Mouse (Mus musculus): ENCODE results near the gene Slc16a6. TPM values are rescaled to one million over a fixed set of nuclear protein-coding genes. Genes with fewer than 3 reads are reported as not detected.

The Slc16a6 gene
- polyA plus RNA-seq, 1 experiment from 2014 or later, result 3.2 TPM

DNA sequence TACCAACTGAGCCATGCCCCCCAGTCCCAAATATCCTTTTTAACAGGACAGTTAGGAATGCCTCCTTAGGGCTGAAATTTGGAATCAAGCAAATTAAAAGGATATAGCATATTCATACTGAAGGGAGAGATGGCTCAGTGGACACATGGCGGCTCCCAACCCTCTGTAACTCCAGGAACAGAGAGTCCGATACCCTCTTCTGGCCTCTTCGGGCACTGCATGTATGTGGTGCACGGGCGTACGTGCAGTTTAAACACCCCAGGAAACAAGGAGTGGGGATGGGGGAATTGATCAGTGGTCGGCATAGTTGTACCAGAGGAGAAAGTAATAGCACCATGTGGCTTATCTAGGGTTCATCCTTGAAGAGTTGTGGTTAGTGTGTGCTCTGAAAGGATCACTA lies 28.8 kb downstream of the Slc16a6 start:
- Histone ChIP-seq H3K27me3 (ENCODE audit: control insufficient read depth, insufficient read depth, low read length) (peaks cover 6% of the 10 kb centered on the region; the same call in 1 of the 2 replicates), H3K9ac (ENCODE audit: low read length) (no peak overlapping the region), H3K4me1 (ENCODE audit: control insufficient read depth, insufficient read depth, low read length) (no peaks in the 10 kb centered on the region), H3K4me3 (ENCODE audit: low read depth, low read length) (no peak overlapping the region), H3K9me3 (ENCODE audit: control insufficient read depth, low read length) (no peaks in the 10 kb centered on the region), H3K27ac (ENCODE audit: low read depth, low read length) (no peak overlapping the region), H3K36me3 (ENCODE audit: control insufficient read depth, insufficient read depth, low read length) (no peaks in the 10 kb centered on the region), H3K4me2 (ENCODE audit: low read depth) (no peak overlapping the region)
- WGBS, result 52% methylated on average over 7 of the region's 7 CpGs
- DNase-seq (ENCODE audit: low spot score) (peak; percentile 60), ATAC-seq (ENCODE audit: insufficient read depth, low FRiP score, low TSS enrichment) (no peak)

DNA sequence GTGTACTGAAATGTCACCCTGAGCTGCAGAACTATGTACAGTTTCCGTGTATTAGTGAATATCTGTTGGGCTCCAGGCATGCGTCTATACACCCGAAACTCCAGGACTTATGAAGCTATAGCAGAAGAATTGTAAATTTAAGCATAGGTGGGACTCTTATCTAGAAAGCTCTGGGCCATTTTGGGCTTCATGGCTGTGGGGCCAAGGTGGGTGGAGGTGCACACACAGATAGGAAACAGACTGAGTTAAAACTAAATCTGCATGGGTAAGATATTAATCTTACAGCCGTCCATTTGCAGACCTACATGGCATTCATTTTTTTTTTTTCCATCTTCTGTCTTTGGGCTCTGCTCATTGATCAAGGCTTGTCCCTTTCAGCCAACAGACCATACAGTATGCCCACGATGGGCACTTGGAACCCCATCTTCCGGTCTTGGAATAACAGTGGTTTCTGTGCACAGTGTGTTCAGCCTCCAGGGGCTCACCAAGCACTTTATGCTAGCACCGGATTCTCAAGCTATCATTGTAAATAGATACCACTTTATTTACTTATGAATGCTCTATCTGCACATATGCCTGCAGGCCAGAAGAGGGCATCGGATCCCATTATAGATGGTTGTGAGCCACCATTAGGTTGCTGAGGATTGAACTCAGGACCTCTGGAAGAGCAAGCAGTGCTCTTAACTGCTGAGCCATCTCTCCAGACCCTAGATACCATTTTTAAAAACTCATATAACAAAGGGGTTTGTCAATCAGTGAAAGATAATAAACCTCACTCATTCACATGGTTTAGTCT lies 29.7 kb downstream of the Slc16a6 start:
- no peak for DNase-seq (ENCODE audit: low spot score)
- H3K4me3 ChIP-seq (ENCODE audit: low read depth, low read length), result no peak overlapping the region
- 93% methylated on average over 8 of the region's 8 CpGs for WGBS
- no peaks in the 10 kb centered on the region for H3K9me3 ChIP-seq (ENCODE audit: control insufficient read depth, low read length)
- peaks cover 6% of the 10 kb centered on the region; the same call in 1 of the 2 replicates for H3K27me3 ChIP-seq (ENCODE audit: control insufficient read depth, insufficient read depth, low read length)
- H3K9ac ChIP-seq (ENCODE audit: low read length), result no peak overlapping the region
- ATAC-seq (ENCODE audit: insufficient read depth, low FRiP score, low TSS enrichment), result no peak
- no peak overlapping the region for H3K27ac ChIP-seq (ENCODE audit: low read depth, low read length)
- H3K4me2 ChIP-seq (ENCODE audit: low read depth), result no peak overlapping the region
- no peaks in the 10 kb centered on the region for H3K36me3 ChIP-seq (ENCODE audit: control insufficient read depth, insufficient read depth, low read length)
- H3K4me1 ChIP-seq (ENCODE audit: control insufficient read depth, insufficient read depth, low read length), result no peaks in the 10 kb centered on the region

DNA sequence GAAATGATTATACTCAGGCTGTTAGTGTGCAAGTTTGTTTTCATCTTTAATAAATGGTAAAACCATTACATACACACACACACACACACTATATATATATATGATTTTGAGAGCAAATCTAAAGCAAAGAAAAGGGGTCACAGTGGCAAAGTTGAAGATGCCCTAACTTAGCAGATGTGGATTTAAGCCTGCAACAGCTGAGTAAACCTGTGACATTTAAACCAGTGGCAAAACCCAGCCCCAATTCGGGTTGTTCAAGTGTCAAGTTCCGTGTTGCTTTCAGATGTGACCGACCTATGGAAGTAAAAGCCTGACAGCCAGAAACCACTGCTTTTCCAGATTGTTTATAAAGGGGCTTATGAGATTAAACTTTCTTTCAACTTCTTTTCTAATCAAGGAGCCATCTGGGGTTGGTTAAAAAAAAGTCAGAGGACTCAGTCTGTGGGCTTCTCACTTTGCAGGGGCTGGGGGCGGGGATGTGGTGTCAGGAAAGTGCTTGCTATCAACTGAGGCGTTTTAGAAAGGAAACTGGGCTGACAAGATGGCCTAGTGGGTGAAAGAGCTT lies 31.1 kb downstream of the Slc16a6 start:
- no peak for ATAC-seq (ENCODE audit: insufficient read depth, low FRiP score, low TSS enrichment)
- H3K4me1 ChIP-seq (ENCODE audit: control insufficient read depth, insufficient read depth, low read length), result no peaks in the 10 kb centered on the region
- no peaks in the 10 kb centered on the region; the same call in none of the 2 replicates for H3K36me3 ChIP-seq (ENCODE audit: control insufficient read depth, insufficient read depth, low read length)
- no peaks in the 10 kb centered on the region for H3K9me3 ChIP-seq (ENCODE audit: control insufficient read depth, low read length)
- H3K4me2 ChIP-seq (ENCODE audit: low read depth), result no peak overlapping the region
- no peak overlapping the region for H3K9ac ChIP-seq (ENCODE audit: low read length)
- H3K4me3 ChIP-seq (ENCODE audit: low read depth, low read length), result no peak overlapping the region
- WGBS, result 60% methylated on average over 5 of the region's 5 CpGs
- peaks cover 6% of the 10 kb centered on the region; the same call in 1 of the 2 replicates for H3K27me3 ChIP-seq (ENCODE audit: control insufficient read depth, insufficient read depth, low read length)
- H3K27ac ChIP-seq (ENCODE audit: low read depth, low read length), result no peak overlapping the region
- DNase-seq (ENCODE audit: low spot score), result no peak

DNA sequence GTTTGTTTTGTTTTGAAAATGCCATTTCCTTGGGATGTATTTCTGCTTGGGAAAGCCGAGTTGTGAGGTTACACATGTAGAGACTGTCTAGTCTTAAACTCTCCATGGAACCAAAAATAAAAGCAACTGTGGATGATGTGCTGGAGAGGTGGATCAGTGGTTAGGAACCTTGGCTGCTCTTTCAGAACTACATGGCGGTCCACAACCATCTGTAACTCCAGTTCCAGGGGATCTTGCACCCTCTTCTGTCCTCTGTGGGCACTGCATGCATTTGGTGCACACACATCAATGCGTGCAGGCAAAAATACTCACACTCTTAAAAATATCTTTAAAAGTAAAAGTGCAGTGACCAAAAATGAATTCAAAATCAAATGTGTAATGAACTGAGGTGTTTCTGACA lies 32.3 kb downstream of the Slc16a6 start:
- ATAC-seq (ENCODE audit: insufficient read depth, low FRiP score, low TSS enrichment) (no peak), DNase-seq (ENCODE audit: low spot score) (peak; percentile 23)
- Histone ChIP-seq H3K4me3 (ENCODE audit: low read depth, low read length) (no peak overlapping the region), H3K27me3 (ENCODE audit: control insufficient read depth, insufficient read depth, low read length) (peaks cover 6% of the 10 kb centered on the region; the same call in 1 of the 2 replicates), H3K4me1 (ENCODE audit: control insufficient read depth, insufficient read depth, low read length) (no peaks in the 10 kb centered on the region), H3K36me3 (ENCODE audit: control insufficient read depth, insufficient read depth, low read length) (no peaks in the 10 kb centered on the region; the same call in none of the 2 replicates), H3K9me3 (ENCODE audit: control insufficient read depth, low read length) (no peaks in the 10 kb centered on the region), H3K9ac (ENCODE audit: low read length) (no peak overlapping the region), H3K4me2 (ENCODE audit: low read depth) (no peak overlapping the region), H3K27ac (ENCODE audit: low read depth, low read length) (no peak overlapping the region)
- WGBS, result 57% methylated on average over 3 of the region's 3 CpGs

DNA sequence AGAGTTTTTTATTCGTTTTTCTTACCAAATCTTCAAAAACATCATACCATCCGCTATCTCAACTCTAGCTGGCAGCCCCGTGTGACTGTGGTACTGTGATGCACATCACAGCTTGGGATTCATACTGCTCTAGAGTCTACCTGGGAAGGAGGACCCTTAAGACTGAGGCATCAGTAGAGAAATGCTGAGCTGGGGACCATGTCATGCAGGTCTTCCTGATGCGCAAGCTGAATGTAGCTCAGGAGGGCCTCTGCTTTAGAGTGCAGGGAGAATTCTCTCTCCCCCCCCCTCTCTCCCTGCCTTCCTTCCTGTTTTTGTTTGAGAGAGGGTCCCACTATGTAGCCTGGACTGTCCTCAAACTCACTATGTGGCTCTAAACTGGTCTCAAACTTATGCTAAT lies 32.8 kb downstream of the Slc16a6 start:
- no peaks in the 10 kb centered on the region for H3K4me1 ChIP-seq (ENCODE audit: control insufficient read depth, insufficient read depth, low read length)
- ATAC-seq (ENCODE audit: insufficient read depth, low FRiP score, low TSS enrichment), result no peak
- no peak overlapping the region for H3K9ac ChIP-seq (ENCODE audit: low read length)
- H3K4me3 ChIP-seq (ENCODE audit: low read depth, low read length), result no peak overlapping the region
- no peak overlapping the region for H3K27ac ChIP-seq (ENCODE audit: low read depth, low read length)
- H3K9me3 ChIP-seq (ENCODE audit: control insufficient read depth, low read length), result no peaks in the 10 kb centered on the region
- no peaks in the 10 kb centered on the region; the same call in none of the 2 replicates for H3K36me3 ChIP-seq (ENCODE audit: control insufficient read depth, insufficient read depth, low read length)
- H3K4me2 ChIP-seq (ENCODE audit: low read depth), result peak overlapping the region; percentile 58; the same call in 1 of the 2 replicates
- DNase-seq (ENCODE audit: low spot score), result no peak
- H3K27me3 ChIP-seq (ENCODE audit: control insufficient read depth, insufficient read depth, low read length), result peaks cover 6% of the 10 kb centered on the region; the same call in 1 of the 2 replicates
- 62% methylated on average over 4 of the region's 4 CpGs for WGBS

DNA sequence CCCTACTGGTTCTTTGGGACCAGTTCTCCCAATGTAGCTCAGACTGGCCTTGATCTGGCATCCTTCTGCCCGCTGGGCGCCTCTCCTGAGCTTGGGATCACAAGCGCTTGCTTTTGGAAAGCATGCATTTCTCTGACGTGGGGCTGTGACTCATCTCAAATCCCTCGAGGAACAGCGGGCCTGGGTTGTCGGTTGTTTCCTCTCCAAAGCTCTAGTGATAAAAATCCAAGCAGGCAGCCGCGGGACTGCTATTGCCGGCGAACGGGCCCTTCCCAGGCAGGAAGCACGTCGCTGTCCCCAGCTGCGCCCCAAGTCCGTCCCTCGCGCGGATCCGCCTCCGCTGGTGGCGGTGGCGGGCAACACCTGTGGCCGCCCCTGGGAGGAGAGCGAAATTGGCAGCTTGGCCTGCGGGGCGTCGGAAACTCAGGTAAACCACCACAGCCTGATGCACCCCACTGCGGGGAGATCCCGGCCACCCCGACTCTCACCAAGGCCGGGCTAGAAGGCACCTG lies 33.5 kb downstream of the Slc16a6 start:
- Histone ChIP-seq H3K9ac (ENCODE audit: low read length) (peak overlapping the region; percentile 47), H3K4me1 (ENCODE audit: control insufficient read depth, insufficient read depth, low read length) (no peaks in the 10 kb centered on the region), H3K9me3 (ENCODE audit: control insufficient read depth, low read length) (no peaks in the 10 kb centered on the region), H3K36me3 (ENCODE audit: control insufficient read depth, insufficient read depth, low read length) (no peaks in the 10 kb centered on the region; the same call in none of the 2 replicates), H3K27ac (ENCODE audit: low read depth, low read length) (no peak overlapping the region), H3K4me2 (ENCODE audit: low read depth) (peak overlapping the region; percentile 58), H3K27me3 (ENCODE audit: control insufficient read depth, insufficient read depth, low read length) (peaks cover 6% of the 10 kb centered on the region; the same call in 1 of the 2 replicates), H3K4me3 (ENCODE audit: low read depth, low read length) (peak overlapping the region; percentile 34)
- peak; percentile 65 for DNase-seq (ENCODE audit: low spot score)
- WGBS, result 1% methylated on average over 31 of the region's 32 CpGs
- ATAC-seq (ENCODE audit: insufficient read depth, low FRiP score, low TSS enrichment), result no peak

DNA sequence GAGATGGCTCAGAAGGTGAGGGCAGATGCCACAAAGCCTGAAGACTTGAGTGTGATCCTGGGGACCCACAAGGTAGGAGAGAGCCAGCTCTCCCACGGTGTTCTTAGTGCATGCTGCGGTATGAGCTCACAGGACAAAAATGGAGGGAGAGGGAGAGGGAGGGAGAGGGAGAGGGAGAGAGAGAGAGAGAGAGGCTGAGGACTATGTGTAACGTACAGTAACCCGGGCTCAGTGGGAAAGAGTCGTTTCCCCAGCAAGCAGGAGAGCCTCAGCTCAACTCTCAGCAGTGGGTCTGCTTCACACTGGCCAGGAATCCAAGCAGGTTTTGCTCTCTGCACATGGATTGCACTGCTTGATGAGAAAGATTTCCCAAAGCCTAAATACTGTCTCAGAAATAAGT lies 34.2 kb downstream of the Slc16a6 start:
- H3K36me3 ChIP-seq (ENCODE audit: control insufficient read depth, insufficient read depth, low read length), result peaks cover 3% of the 10 kb centered on the region
- no peak overlapping the region for H3K27ac ChIP-seq (ENCODE audit: low read depth, low read length)
- no peaks in the 10 kb centered on the region for H3K4me1 ChIP-seq (ENCODE audit: control insufficient read depth, insufficient read depth, low read length)
- H3K4me2 ChIP-seq (ENCODE audit: low read depth), result no peak overlapping the region
- ATAC-seq (ENCODE audit: insufficient read depth, low FRiP score, low TSS enrichment), result no peak
- H3K9me3 ChIP-seq (ENCODE audit: control insufficient read depth, low read length), result no peaks in the 10 kb centered on the region
- peaks cover 6% of the 10 kb centered on the region; the same call in 1 of the 2 replicates for H3K27me3 ChIP-seq (ENCODE audit: control insufficient read depth, insufficient read depth, low read length)
- DNase-seq (ENCODE audit: low spot score), result no peak
- 29% methylated on average over 4 of the region's 5 CpGs for WGBS
- no peak overlapping the region for H3K4me3 ChIP-seq (ENCODE audit: low read depth, low read length)
- no peak overlapping the region for H3K9ac ChIP-seq (ENCODE audit: low read length)

DNA sequence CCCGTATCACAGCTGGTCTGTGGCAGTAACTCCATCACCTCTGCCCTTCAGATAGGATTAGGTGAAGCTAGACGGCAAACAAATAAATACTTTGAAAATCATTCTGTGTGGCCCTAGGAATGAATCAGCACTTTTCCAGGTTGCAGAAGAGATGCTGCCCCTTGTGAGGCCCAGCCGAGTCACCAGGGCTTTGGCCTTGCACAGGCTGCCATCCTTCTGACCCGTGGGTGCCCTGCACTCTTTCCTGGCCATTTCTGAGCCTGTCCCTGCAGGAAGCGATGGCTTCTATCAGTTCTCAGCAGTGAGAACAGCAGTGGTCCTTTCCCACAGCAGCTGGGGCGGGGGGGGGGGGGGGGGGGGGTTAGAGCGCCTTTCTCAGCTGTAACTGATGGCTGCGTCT lies 36.5 kb downstream of the Slc16a6 start:
- peaks cover 3% of the 10 kb centered on the region for H3K36me3 ChIP-seq (ENCODE audit: control insufficient read depth, insufficient read depth, low read length)
- no peak for ATAC-seq (ENCODE audit: insufficient read depth, low FRiP score, low TSS enrichment)
- H3K9ac ChIP-seq (ENCODE audit: low read length), result no peak overlapping the region
- H3K9me3 ChIP-seq (ENCODE audit: control insufficient read depth, low read length), result no peaks in the 10 kb centered on the region
- no peak overlapping the region for H3K27ac ChIP-seq (ENCODE audit: low read depth, low read length)
- no peak overlapping the region for H3K4me2 ChIP-seq (ENCODE audit: low read depth)
- DNase-seq (ENCODE audit: low spot score), result no peak
- peaks cover 6% of the 10 kb centered on the region; the same call in 1 of the 2 replicates for H3K27me3 ChIP-seq (ENCODE audit: control insufficient read depth, insufficient read depth, low read length)
- no peaks in the 10 kb centered on the region for H3K4me1 ChIP-seq (ENCODE audit: control insufficient read depth, insufficient read depth, low read length)
- WGBS, result 77% methylated on average over 7 of the region's 8 CpGs
- no peak overlapping the region for H3K4me3 ChIP-seq (ENCODE audit: low read depth, low read length)

Data from neural tube, embryonic 11.5 days (tissue).